Mouse (Mus musculus): ENCODE measurements around the gene Kif18b. TPM values are rescaled to one million over a fixed set of nuclear protein-coding genes. Genes with fewer than 3 reads are reported as not detected.
A peak's percentile ranks its signal among the peaks of the same experiment; 100 is the strongest.

The Kif18b gene
- polyA plus RNA-seq, 1 experiment: 18.4 TPM

- TF ChIP-seq POLR2AphosphoS2 (IDR thresholded peaks at IDR 0.05; ENCODE audit: insufficient read length, low read depth): peak; percentile 95
- TF ChIP-seq MAX (IDR thresholded peaks at IDR 0.05; ENCODE audit: low read depth): no peak
- no peak for TF ChIP-seq REST (IDR thresholded peaks at IDR 0.05; ENCODE audit: insufficient read depth, insufficient read length)
- no peak for TF ChIP-seq MYOD1 (IDR thresholded peaks at IDR 0.05; ENCODE audit: control insufficient read depth in 1 of 3, insufficient read length in 2 of 3, low read depth in 2 of 3)
- H3K4me3 ChIP-seq: no peak overlapping the region
- H3K36me3 ChIP-seq (ENCODE audit: control insufficient read depth, insufficient read depth): peaks cover 13% of the 10 kb centered on the region
- H3K4me2 ChIP-seq (ENCODE audit: low read depth): no peak overlapping the region
- H3K79me2 ChIP-seq (ENCODE audit: control insufficient read depth, insufficient read depth): no peaks in the 10 kb centered on the region
- H3ac ChIP-seq (ENCODE audit: control insufficient read depth, insufficient read length): no peak overlapping the region
- no peaks in the 10 kb centered on the region for H3K27me3 ChIP-seq (ENCODE audit: control insufficient read depth, insufficient read depth, insufficient read length)
Measured at GRCm38 (mm10) chr11:102903654-102904053, 21.3 kb downstream of the Kif18b start.

- Histone ChIP-seq H3K79me2 (ENCODE audit: control insufficient read depth, insufficient read depth) (no peaks in the 10 kb centered on the region), H3K36me3 (ENCODE audit: control insufficient read depth, insufficient read depth) (peaks cover 11% of the 10 kb centered on the region), H3K27me3 (ENCODE audit: control insufficient read depth, insufficient read depth, insufficient read length) (no peaks in the 10 kb centered on the region), H3K4me2 (ENCODE audit: low read depth) (no peak overlapping the region), H3ac (ENCODE audit: control insufficient read depth, insufficient read length) (no peak overlapping the region), H3K4me3 (no peak overlapping the region)
- TF ChIP-seq TCF12 (IDR thresholded peaks at IDR 0.05; ENCODE audit: insufficient read depth, poor library complexity, severe bottlenecking): no peak
- TF ChIP-seq CEBPB (IDR thresholded peaks at IDR 0.05; ENCODE audit: insufficient read depth, poor library complexity, severe bottlenecking): no peak
- TF ChIP-seq E2F4 (IDR thresholded peaks at IDR 0.05; ENCODE audit: insufficient read depth): no peak
- TF ChIP-seq POLR2A (IDR thresholded peaks at IDR 0.05; ENCODE audit: insufficient read length, low read depth): no peak
- no peak for TF ChIP-seq POLR2AphosphoS2 (IDR thresholded peaks at IDR 0.05; ENCODE audit: insufficient read length, low read depth)
- no peak for TF ChIP-seq TCF3 (IDR thresholded peaks at IDR 0.05; ENCODE audit: insufficient read length, low read depth)
- no peak for TF ChIP-seq MYOG (IDR thresholded peaks at IDR 0.05; ENCODE audit: control insufficient read depth in 1 of 3, insufficient read depth in 1 of 3, insufficient read length in 2 of 3, low read depth in 2 of 3)
- TF ChIP-seq MAX (IDR thresholded peaks at IDR 0.05; ENCODE audit: low read depth): no peak
- TF ChIP-seq MYOD1 (IDR thresholded peaks at IDR 0.05; ENCODE audit: control insufficient read depth in 1 of 3, insufficient read length in 2 of 3, low read depth in 2 of 3): no peak
- no peak for TF ChIP-seq USF1 (IDR thresholded peaks at IDR 0.05; ENCODE audit: low read depth)
- no peak for TF ChIP-seq SRF (IDR thresholded peaks at IDR 0.05; ENCODE audit: control insufficient read depth, insufficient read length, low read depth)
- TF ChIP-seq REST (IDR thresholded peaks at IDR 0.05; ENCODE audit: insufficient read depth, insufficient read length): no peak
Measured at GRCm38 (mm10) chr11:102902107-102902506, 22.8 kb downstream of the Kif18b start.

GRCm38 (mm10) chr11:102901199-102901598 lies 23.7 kb downstream of the Kif18b start:
- H3K4me3 ChIP-seq: no peak overlapping the region
- no peak for TF ChIP-seq REST (IDR thresholded peaks at IDR 0.05; ENCODE audit: insufficient read depth, insufficient read length)
- TF ChIP-seq TCF3 (IDR thresholded peaks at IDR 0.05; ENCODE audit: insufficient read length, low read depth): no peak
- no peak for TF ChIP-seq MAX (IDR thresholded peaks at IDR 0.05; ENCODE audit: low read depth)
- TF ChIP-seq SRF (IDR thresholded peaks at IDR 0.05; ENCODE audit: control insufficient read depth, insufficient read length, low read depth): no peak
- TF ChIP-seq TCF12 (IDR thresholded peaks at IDR 0.05; ENCODE audit: insufficient read depth, poor library complexity, severe bottlenecking): no peak
- no peak for TF ChIP-seq E2F4 (IDR thresholded peaks at IDR 0.05; ENCODE audit: insufficient read depth)
- no peak for TF ChIP-seq MYOG (IDR thresholded peaks at IDR 0.05; ENCODE audit: control insufficient read depth in 1 of 3, insufficient read depth in 1 of 3, insufficient read length in 2 of 3, low read depth in 2 of 3)
- TF ChIP-seq POLR2AphosphoS2 (IDR thresholded peaks at IDR 0.05; ENCODE audit: insufficient read length, low read depth): no peak
- no peak for TF ChIP-seq POLR2A (IDR thresholded peaks at IDR 0.05; ENCODE audit: insufficient read length, low read depth)
- TF ChIP-seq MYOD1 (IDR thresholded peaks at IDR 0.05; ENCODE audit: control insufficient read depth in 1 of 3, insufficient read length in 2 of 3, low read depth in 2 of 3): no peak
- TF ChIP-seq USF1 (IDR thresholded peaks at IDR 0.05; ENCODE audit: low read depth): no peak
- no peak for TF ChIP-seq CEBPB (IDR thresholded peaks at IDR 0.05; ENCODE audit: insufficient read depth, poor library complexity, severe bottlenecking)
- no peak overlapping the region for H3K4me2 ChIP-seq (ENCODE audit: low read depth)
- no peaks in the 10 kb centered on the region for H3K27me3 ChIP-seq (ENCODE audit: control insufficient read depth, insufficient read depth, insufficient read length)
- H3K79me2 ChIP-seq (ENCODE audit: control insufficient read depth, insufficient read depth): no peaks in the 10 kb centered on the region
- peaks cover 6% of the 10 kb centered on the region for H3K36me3 ChIP-seq (ENCODE audit: control insufficient read depth, insufficient read depth)
- H3ac ChIP-seq (ENCODE audit: control insufficient read depth, insufficient read length): no peak overlapping the region

- H3K36me3 ChIP-seq (ENCODE audit: control insufficient read depth, insufficient read depth): peaks cover 3% of the 10 kb centered on the region
- H3K4me3 ChIP-seq: no peak within 1 kb of the TSS
- H3K79me2 ChIP-seq (ENCODE audit: control insufficient read depth, insufficient read depth): no peaks in the 10 kb centered on the region
- no peak within 1 kb of the TSS for H3K4me2 ChIP-seq (ENCODE audit: low read depth)
- H3ac ChIP-seq (ENCODE audit: control insufficient read depth, insufficient read length): no peak within 1 kb of the TSS
- no peaks in the 10 kb centered on the region for H3K27me3 ChIP-seq (ENCODE audit: control insufficient read depth, insufficient read depth, insufficient read length)
- TF ChIP-seq TCF12 (IDR thresholded peaks at IDR 0.05; ENCODE audit: insufficient read depth, poor library complexity, severe bottlenecking) (no peak), USF1 (IDR thresholded peaks at IDR 0.05; ENCODE audit: low read depth) (no peak), REST (IDR thresholded peaks at IDR 0.05; ENCODE audit: insufficient read depth, insufficient read length) (no peak), POLR2A (IDR thresholded peaks at IDR 0.05; ENCODE audit: insufficient read length, low read depth) (no peak), E2F4 (IDR thresholded peaks at IDR 0.05; ENCODE audit: insufficient read depth) (no peak), SRF (IDR thresholded peaks at IDR 0.05; ENCODE audit: control insufficient read depth, insufficient read length, low read depth) (no peak), POLR2AphosphoS2 (IDR thresholded peaks at IDR 0.05; ENCODE audit: insufficient read length, low read depth) (peak; percentile 44)
Measured at GRCm38 (mm10) chr11:102900763-102901162, 24.2 kb downstream of the Kif18b start, which contains the start of gene Gfap. Gene Gfap, minus strand, starts transcription at chr11:102900912.

GRCm38 (mm10) chr11:102898408-102898807 lies 26.5 kb downstream of the Kif18b start:
- H3K4me2 ChIP-seq (ENCODE audit: low read depth): no peak overlapping the region
- TF ChIP-seq SRF (IDR thresholded peaks at IDR 0.05; ENCODE audit: control insufficient read depth, insufficient read length, low read depth) (no peak), TCF12 (IDR thresholded peaks at IDR 0.05; ENCODE audit: insufficient read depth, poor library complexity, severe bottlenecking) (no peak), TCF3 (IDR thresholded peaks at IDR 0.05; ENCODE audit: insufficient read length, low read depth) (no peak)
- H3K27me3 ChIP-seq (ENCODE audit: control insufficient read depth, insufficient read depth, insufficient read length): no peaks in the 10 kb centered on the region
- no peak overlapping the region for H3ac ChIP-seq (ENCODE audit: control insufficient read depth, insufficient read length)
- no peak overlapping the region for H3K4me3 ChIP-seq
- no peaks in the 10 kb centered on the region for H3K36me3 ChIP-seq (ENCODE audit: control insufficient read depth, insufficient read depth)
- no peaks in the 10 kb centered on the region for H3K79me2 ChIP-seq (ENCODE audit: control insufficient read depth, insufficient read depth)
